Mouse (Mus musculus) embryonic facial prominence, embryonic 14.5 days (tissue): ENCODE results near the gene Sec11a. TPM values are rescaled to one million over a fixed set of nuclear protein-coding genes. Genes with fewer than 3 reads are reported as not detected.

ENCODE experiments used
- polyA plus RNA-seq: library from polyadenylated mRNA; unstranded; fragments of >200 nt; fragmentation: Nextera tagmentation; extraction: Ambion mirVana; gene quantifications from 2 replicates; pipeline ENCODE4 v1.2.1, GENCODE M21; 2014

Gene Sec11a
- polyA plus RNA-seq, 1 experiment from 2014 or later = 194 TPM

Other genes starting within 250 kb of the Sec11a start
- gene Iqgap1, start 121.8 kb downstream of the Sec11a start, polyA plus RNA-seq = 68.6 and 73.7 TPM in 2 replicates
- 1.8 and 2.1 TPM in 2 replicates for gene Zscan2, start 86.9 kb downstream of the Sec11a start, polyA plus RNA-seq
- gene Wdr73, start 46.5 kb downstream of the Sec11a start, polyA plus RNA-seq = 20.9 and 25.8 TPM in 2 replicates
- 7.7 and 9.0 TPM in 2 replicates for gene Nmb, start 42.7 kb downstream of the Sec11a start, polyA plus RNA-seq
- 15.0 and 17.0 TPM in 2 replicates for gene Zfp592, start 45.9 kb upstream of the Sec11a start, polyA plus RNA-seq
- 6.0 and 7.9 TPM in 2 replicates for gene Alpk3, start 109.8 kb upstream of the Sec11a start, polyA plus RNA-seq
- gene Slc28a1, start 167.0 kb upstream of the Sec11a start, polyA plus RNA-seq = 0.07 TPM in 1 of 2 replicates, not detected in the other